Mouse (Mus musculus): ENCODE measurements around the gene Skp2. TPM values are rescaled to one million over a fixed set of nuclear protein-coding genes. Genes with fewer than 3 reads are reported as not detected.
A peak's percentile ranks its signal among the peaks of the same experiment; 100 is the strongest.

Skp2 gene
- polyA plus RNA-seq, 1 experiment from 2014 or later: 6.4 TPM

- Histone ChIP-seq H3K36me3 (replicated peaks; ENCODE audit: insufficient read depth, low read length) (peaks cover 72% of the 10 kb centered on the region), H3K4me1 (ENCODE audit: insufficient read depth) (peaks cover 10% of the 10 kb centered on the region), H3K9me3 (ENCODE audit: low read length) (no peaks in the 10 kb centered on the region), H3K4me3 (ENCODE audit: low read depth, low read length) (no peak overlapping the region), H3K27me3 (ENCODE audit: insufficient read depth, low read length) (no peaks in the 10 kb centered on the region), H3K9ac (replicated peaks) (0 out of 2 replicates have a peak overlapping the region, but pooled peaks have one; percentile 16), H3K4me2 (ENCODE audit: low read depth, low read length) (no peak overlapping the region), H3K27ac (ENCODE audit: low read depth) (no peak overlapping the region)
- no peak for ATAC-seq
- TF ChIP-seq EP300 (IDR thresholded peaks at IDR 0.05; ENCODE audit: low read depth): no peak
- no peak for TF ChIP-seq CTCF (IDR thresholded peaks at IDR 0.05; ENCODE audit: low read depth)
- DNase-seq: no peak
- 56% methylated on average over 2 of the region's 2 CpGs for WGBS (ENCODE audit: insufficient replicate concordance)
Observed at GRCm38 (mm10) chr15:9089136-9089720, 66.0 kb downstream of the Skp2 start.

DNA sequence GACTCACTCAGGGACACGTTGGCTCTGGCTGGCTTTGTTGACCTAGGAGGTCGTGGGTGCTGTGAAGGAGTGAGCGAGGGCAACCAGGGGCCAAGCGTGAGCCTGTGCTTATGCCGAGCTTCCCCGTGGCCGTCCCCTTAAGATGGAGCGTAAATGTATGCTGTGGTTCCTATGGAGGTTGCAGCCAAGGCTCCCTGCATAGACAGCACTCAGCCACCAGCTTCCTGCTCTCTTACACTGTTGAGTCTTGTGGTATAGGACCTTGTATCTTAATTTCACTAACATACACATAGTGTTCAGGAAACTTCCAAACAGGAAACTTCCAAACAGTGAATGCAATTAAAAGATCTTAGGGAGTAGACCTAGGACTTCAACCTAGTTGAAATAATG, 66.5 kb downstream of the Skp2 start:
- Histone ChIP-seq H3K27me3 (ENCODE audit: insufficient read depth, low read length) (no peaks in the 10 kb centered on the region), H3K4me1 (ENCODE audit: insufficient read depth) (peaks cover 4% of the 10 kb centered on the region), H3K9ac (replicated peaks) (no peak overlapping the region), H3K4me2 (ENCODE audit: low read depth, low read length) (no peak overlapping the region), H3K36me3 (replicated peaks; ENCODE audit: insufficient read depth, low read length) (peaks cover 71% of the 10 kb centered on the region), H3K4me3 (ENCODE audit: low read depth, low read length) (no peak overlapping the region), H3K9me3 (ENCODE audit: low read length) (no peaks in the 10 kb centered on the region), H3K27ac (ENCODE audit: low read depth) (no peak overlapping the region)
- 78% methylated on average over 8 of the region's 8 CpGs for WGBS (ENCODE audit: insufficient replicate concordance)
- no peak for TF ChIP-seq EP300 (IDR thresholded peaks at IDR 0.05; ENCODE audit: low read depth)
- TF ChIP-seq CTCF (IDR thresholded peaks at IDR 0.05; ENCODE audit: low read depth): no peak
- ATAC-seq (no peak), DNase-seq (no peak)

GRCm38 (mm10) chr15:9087895-9088682, 67.1 kb downstream of the Skp2 start:
- H3K4me1 ChIP-seq (ENCODE audit: insufficient read depth): peaks cover 3% of the 10 kb centered on the region; the same call in 1 of the 2 replicates
- peaks cover 68% of the 10 kb centered on the region for H3K36me3 ChIP-seq (replicated peaks; ENCODE audit: insufficient read depth, low read length)
- H3K9me3 ChIP-seq (ENCODE audit: low read length): no peaks in the 10 kb centered on the region
- no peak overlapping the region for H3K4me3 ChIP-seq (ENCODE audit: low read depth, low read length)
- TF ChIP-seq EP300 (IDR thresholded peaks at IDR 0.05; ENCODE audit: low read depth): no peak
- no peak for TF ChIP-seq CTCF (IDR thresholded peaks at IDR 0.05; ENCODE audit: low read depth)
- DNase-seq (no peak), ATAC-seq (no peak)
- 86% methylated on average over 17 of the region's 17 CpGs for WGBS (ENCODE audit: insufficient replicate concordance)
- no peak overlapping the region for H3K4me2 ChIP-seq (ENCODE audit: low read depth, low read length)
- H3K27ac ChIP-seq (ENCODE audit: low read depth): no peak overlapping the region
- no peak overlapping the region for H3K9ac ChIP-seq (replicated peaks)
- no peaks in the 10 kb centered on the region for H3K27me3 ChIP-seq (ENCODE audit: insufficient read depth, low read length)

DNA sequence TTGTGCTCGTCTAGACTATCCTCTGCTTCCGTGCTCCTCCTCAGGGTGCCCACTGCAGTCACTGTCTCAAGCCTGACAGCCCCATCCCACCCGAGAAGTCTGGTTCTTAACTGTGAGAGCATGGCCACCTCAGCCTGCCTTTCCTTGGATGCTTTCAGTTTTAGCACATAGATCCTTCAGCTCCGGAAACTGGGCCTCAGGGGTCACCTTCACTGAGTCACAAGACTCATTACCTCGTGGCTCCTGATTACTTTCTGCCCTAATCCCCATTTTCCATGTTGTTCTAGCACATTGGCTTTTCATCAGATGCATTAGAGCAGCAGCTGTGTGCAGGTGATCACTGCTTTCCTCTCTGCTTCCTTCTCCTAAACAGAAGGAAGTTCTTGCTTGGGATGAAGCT, 67.8 kb downstream of the Skp2 start:
- Histone ChIP-seq H3K9ac (replicated peaks) (no peak overlapping the region), H3K27ac (ENCODE audit: low read depth) (peak overlapping the region; percentile 3; the same call in 1 of the 2 replicates), H3K36me3 (replicated peaks; ENCODE audit: insufficient read depth, low read length) (peaks cover 63% of the 10 kb centered on the region), H3K4me1 (ENCODE audit: insufficient read depth) (peaks cover 3% of the 10 kb centered on the region; the same call in 1 of the 2 replicates), H3K9me3 (ENCODE audit: low read length) (no peaks in the 10 kb centered on the region), H3K4me2 (ENCODE audit: low read depth, low read length) (no peak overlapping the region; the same call in 1 of the 2 replicates), H3K4me3 (ENCODE audit: low read depth, low read length) (no peak overlapping the region), H3K27me3 (ENCODE audit: insufficient read depth, low read length) (no peaks in the 10 kb centered on the region)
- 77% methylated on average over 5 of the region's 5 CpGs for WGBS (ENCODE audit: insufficient replicate concordance)
- TF ChIP-seq CTCF (IDR thresholded peaks at IDR 0.05; ENCODE audit: low read depth): no peak
- TF ChIP-seq EP300 (IDR thresholded peaks at IDR 0.05; ENCODE audit: low read depth): no peak
- ATAC-seq (no peak), DNase-seq (no peak)

- Histone ChIP-seq H3K4me3 (ENCODE audit: low read depth, low read length) (no peak overlapping the region), H3K4me1 (ENCODE audit: insufficient read depth) (peaks cover 4% of the 10 kb centered on the region), H3K4me2 (ENCODE audit: low read depth, low read length) (peak overlapping the region; percentile 10; the same call in 1 of the 2 replicates), H3K9me3 (ENCODE audit: low read length) (no peaks in the 10 kb centered on the region), H3K27me3 (ENCODE audit: insufficient read depth, low read length) (no peaks in the 10 kb centered on the region), H3K27ac (ENCODE audit: low read depth) (peak overlapping the region; percentile 3; the same call in 1 of the 2 replicates), H3K36me3 (replicated peaks; ENCODE audit: insufficient read depth, low read length) (peaks cover 59% of the 10 kb centered on the region), H3K9ac (replicated peaks) (0 out of 2 replicates have a peak overlapping the region, but pooled peaks have one; percentile 21)
- TF ChIP-seq EP300 (IDR thresholded peaks at IDR 0.05; ENCODE audit: low read depth) (no peak), CTCF (IDR thresholded peaks at IDR 0.05; ENCODE audit: low read depth) (no peak)
- peak; percentile 42 for DNase-seq
- ATAC-seq: peak; percentile 78
- 61% methylated on average over 11 of the region's 11 CpGs for WGBS (ENCODE audit: insufficient replicate concordance)
Observed at GRCm38 (mm10) chr15:9086813-9087212, 68.4 kb downstream of the Skp2 start.

- Histone ChIP-seq H3K4me2 (ENCODE audit: low read depth, low read length) (no peak overlapping the region), H3K36me3 (replicated peaks; ENCODE audit: insufficient read depth, low read length) (peaks cover 36% of the 10 kb centered on the region), H3K27me3 (ENCODE audit: insufficient read depth, low read length) (no peaks in the 10 kb centered on the region), H3K9me3 (ENCODE audit: low read length) (no peaks in the 10 kb centered on the region), H3K4me1 (ENCODE audit: insufficient read depth) (peaks cover 36% of the 10 kb centered on the region), H3K4me3 (ENCODE audit: low read depth, low read length) (no peak overlapping the region), H3K27ac (ENCODE audit: low read depth) (peak overlapping the region; percentile 69), H3K9ac (replicated peaks) (no peak overlapping the region)
- TF ChIP-seq CTCF (IDR thresholded peaks at IDR 0.05; ENCODE audit: low read depth) (no peak), EP300 (IDR thresholded peaks at IDR 0.05; ENCODE audit: low read depth) (0 out of 2 replicates have a peak, but pooled peaks have one; percentile 41)
- 72% methylated on average over 9 of the region's 9 CpGs for WGBS (ENCODE audit: insufficient replicate concordance)
- ATAC-seq: peak; percentile 35
- peak; percentile 57 for DNase-seq
Observed at GRCm38 (mm10) chr15:9082753-9083152, 72.5 kb downstream of the Skp2 start.

All from liver, postnatal 0 days (tissue).